Mouse (Mus musculus) spleen, adult 2 months (tissue): ENCODE measurements around the gene Klhl30. TPM values are rescaled to one million over a fixed set of nuclear protein-coding genes. Genes with fewer than 3 reads are reported as not detected.

Experiments
- DNase-seq, 2 experiments: peaks; one replicate each; pipeline versions ENCODE4 v3.0.0 to v3.0.0-alpha.2; 2012 to 2021; ENCODE audit warnings: low spot score in 2 of 2, low read depth in 1 of 2
- H3K27ac ChIP-seq: fragments of 200-500 bp; 2 replicates; pipeline ENCODE4 v1.5.1; 2012; ENCODE audit warnings: low read length, inconsistent platforms; ENCODE audit not compliant: insufficient read depth
- H3K27me3 ChIP-seq: fragments of 200-500 bp; 2 replicates; pipeline ENCODE4 v1.6.1; 2012; ENCODE audit warnings: mild to moderate bottlenecking, moderate library complexity, low read length, inconsistent platforms; ENCODE audit not compliant: control insufficient read depth, insufficient read depth
- H3K36me3 ChIP-seq: fragments of 200-500 bp; 2 replicates; pipeline ENCODE4 v1.6.1; 2012; ENCODE audit warnings: mild to moderate bottlenecking, low read length, inconsistent platforms; ENCODE audit not compliant: control insufficient read depth, insufficient read depth
- H3K4me1 ChIP-seq: fragments of 200-500 bp; 2 replicates; pipeline ENCODE4 v1.6.1; 2011; ENCODE audit warnings: inconsistent platforms; ENCODE audit not compliant: control insufficient read depth, insufficient read depth, insufficient read length
- H3K4me3 ChIP-seq: fragments of 200-500 bp; 2 replicates; pipeline ENCODE4 v1.5.1; 2011; ENCODE audit warnings: mild to moderate bottlenecking, inconsistent platforms; ENCODE audit not compliant: insufficient read depth, insufficient read length; ENCODE audit errors: extremely low read depth
- CTCF ChIP-seq: fragments of 200-500 bp; IDR thresholded peaks from 2 replicates; pipeline ENCODE4 v1.5.1; 2011; ENCODE audit warnings: mild to moderate bottlenecking, inconsistent platforms; ENCODE audit not compliant: insufficient read depth, insufficient read length, insufficient replicate concordance; ENCODE audit errors: extremely low read depth
- POLR2A ChIP-seq: fragments of 200-500 bp; IDR thresholded peaks from 2 replicates; pipeline ENCODE4 v1.6.1; 2011; ENCODE audit warnings: low read depth, low read length, inconsistent platforms
- WGBS: fragments of 180-500 bp; shearing (Covaris S2); methylation state at CpG from one replicate; pipeline ENCODE4 v1.1.7; 2018; 5-methylcytosine and 5-hydroxymethylcytosine counted together
- polyA plus RNA-seq: library from polyadenylated mRNA; depleted of rRNA; stranded (reverse); fragments of >200 nt; gene quantifications from 2 replicates; pipeline ENCODE4 v1.2.3, GENCODE M21; 2012; rRNA removed

Klhl30 gene
- polyA plus RNA-seq, result 0.75 and 0.84 TPM in 2 replicates

- Histone ChIP-seq H3K27me3 (no peaks in the 10 kb centered on the region), H3K4me3 (no peak within 1 kb of the TSS), H3K36me3 (no peaks in the 10 kb centered on the region), H3K27ac (no peak within 1 kb of the TSS), H3K4me1 (no peaks in the 10 kb centered on the region)
- DNase-seq, result no peak
- WGBS, result 44% methylated on average over 4 of the region's 4 CpGs
- TF ChIP-seq POLR2A (no peak), CTCF (no peak)
Observed at GRCm38 (mm10) chr1:91350841-91351240, at the start of gene Klhl30. TSS of gene Klhl30 (plus strand) at chr1:91351016.

DNA sequence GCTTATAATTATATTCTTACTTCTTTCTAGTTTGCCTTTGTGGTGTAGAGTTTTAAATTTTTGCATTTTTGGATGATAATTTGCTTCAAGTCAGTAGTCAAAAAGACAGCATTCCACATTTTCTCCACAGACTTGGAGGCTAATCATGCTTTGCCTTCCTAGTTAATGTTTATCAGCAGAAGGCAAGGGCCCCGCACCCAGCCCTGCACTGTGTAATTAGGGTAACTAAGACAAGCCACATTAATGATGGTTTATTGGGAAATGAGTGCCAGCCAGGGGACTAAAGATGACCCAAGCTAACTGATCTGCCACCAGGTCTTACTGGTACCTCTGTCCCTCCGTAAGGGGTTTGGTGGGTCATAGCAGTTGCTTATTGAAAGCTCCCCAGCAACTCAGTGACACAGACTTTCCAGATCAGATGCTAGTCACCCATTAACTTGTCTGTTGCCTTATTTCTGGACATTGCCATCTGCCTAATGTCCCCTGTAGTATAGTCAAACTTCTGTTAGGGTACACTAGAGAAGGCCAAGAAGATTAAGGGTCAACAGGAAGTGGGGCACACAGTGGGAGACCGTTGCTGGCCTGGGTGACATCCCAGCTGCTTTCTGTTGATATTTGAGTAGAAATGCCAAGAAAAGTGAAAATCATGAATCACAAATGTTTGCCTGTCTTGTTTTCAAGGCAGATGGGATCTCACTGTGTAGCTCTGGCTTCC lies 49.5 kb upstream of the Klhl30 start:
- TF ChIP-seq CTCF, result no peak
- no peak for TF ChIP-seq POLR2A
- Histone ChIP-seq H3K4me3 (no peak overlapping the region), H3K36me3 (peaks cover 14% of the 10 kb centered on the region), H3K27ac (no peak overlapping the region), H3K4me1 (no peaks in the 10 kb centered on the region), H3K27me3 (no peaks in the 10 kb centered on the region)
- DNase-seq, result no peak
- WGBS, result 80% methylated on average over 3 of the region's 3 CpGs

GRCm38 (mm10) chr1:91302021-91302420 lies 48.8 kb upstream of the Klhl30 start:
- no peak for TF ChIP-seq POLR2A
- no peak for TF ChIP-seq CTCF
- Histone ChIP-seq H3K27me3 (no peaks in the 10 kb centered on the region), H3K27ac (no peak overlapping the region), H3K4me3 (no peak overlapping the region), H3K36me3 (peaks cover 15% of the 10 kb centered on the region), H3K4me1 (no peaks in the 10 kb centered on the region)
- no peak for DNase-seq
- 89% methylated on average over 3 of the region's 3 CpGs for WGBS

DNA sequence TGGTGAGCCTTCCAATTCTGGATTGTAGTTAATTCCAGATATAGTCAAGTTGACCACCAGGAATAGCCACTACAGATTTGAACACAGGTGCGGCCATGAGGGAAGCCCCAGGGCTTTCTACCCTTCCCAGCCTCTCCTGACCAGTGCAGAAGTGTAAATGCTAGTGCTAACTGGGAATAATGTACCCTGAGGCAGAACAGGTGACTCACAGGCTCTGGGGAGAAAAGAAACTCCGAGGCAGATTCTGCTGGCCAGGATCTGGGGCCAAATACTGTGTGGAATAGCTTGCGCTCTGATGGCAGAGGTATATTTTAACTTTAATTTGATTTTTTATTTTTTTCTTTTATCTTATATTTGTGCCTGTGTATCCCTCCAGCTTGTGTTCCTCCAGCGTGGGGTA lies 46.2 kb upstream of the Klhl30 start:
- H3K4me1 ChIP-seq, result no peaks in the 10 kb centered on the region
- H3K27ac ChIP-seq, result no peak overlapping the region
- no peak overlapping the region for H3K4me3 ChIP-seq
- H3K36me3 ChIP-seq, result peaks cover 33% of the 10 kb centered on the region
- no peaks in the 10 kb centered on the region for H3K27me3 ChIP-seq
- TF ChIP-seq CTCF (no peak), POLR2A (no peak)
- 95% methylated on average over 4 of the region's 4 CpGs for WGBS
- DNase-seq, result no peak

GRCm38 (mm10) chr1:91309366-91310085 lies 41.3 kb upstream of the Klhl30 start:
- Histone ChIP-seq H3K4me3 (no peak overlapping the region), H3K27me3 (no peaks in the 10 kb centered on the region), H3K36me3 (peaks cover 43% of the 10 kb centered on the region), H3K4me1 (no peaks in the 10 kb centered on the region), H3K27ac (no peak overlapping the region)
- WGBS, result 97% methylated on average over 13 of the region's 13 CpGs
- DNase-seq, result no peak
- TF ChIP-seq POLR2A (no peak), CTCF (no peak)

DNA sequence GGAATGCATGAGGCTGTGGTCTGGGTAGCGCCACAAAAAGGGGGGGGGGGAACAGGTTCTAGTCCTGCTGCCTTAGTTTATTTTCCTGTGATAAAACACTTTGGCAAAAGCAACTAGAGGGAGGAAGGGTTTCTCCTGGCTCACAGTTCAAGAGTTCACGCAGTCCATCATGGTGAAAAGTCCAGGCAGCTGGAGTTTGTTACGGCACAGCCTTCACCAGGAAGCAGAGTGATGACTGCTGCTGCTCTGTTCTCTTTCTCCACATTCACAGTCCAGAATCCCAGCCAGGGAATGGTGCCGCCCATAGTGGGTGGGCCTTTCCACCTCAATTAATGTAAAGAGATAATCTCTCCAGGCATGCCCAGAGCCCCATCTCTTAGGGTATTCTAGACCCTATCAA lies 38.5 kb upstream of the Klhl30 start:
- H3K36me3 ChIP-seq, result peaks cover 31% of the 10 kb centered on the region
- 96% methylated on average over 4 of the region's 4 CpGs for WGBS
- TF ChIP-seq POLR2A (no peak), CTCF (no peak)
- no peaks in the 10 kb centered on the region for H3K27me3 ChIP-seq
- no peak overlapping the region for H3K27ac ChIP-seq
- no peak overlapping the region for H3K4me3 ChIP-seq
- no peak for DNase-seq
- no peaks in the 10 kb centered on the region for H3K4me1 ChIP-seq

GRCm38 (mm10) chr1:91313251-91313650 lies 37.6 kb upstream of the Klhl30 start:
- DNase-seq, result no peak
- Histone ChIP-seq H3K4me1 (no peaks in the 10 kb centered on the region), H3K4me3 (no peak overlapping the region), H3K27me3 (no peaks in the 10 kb centered on the region), H3K36me3 (peaks cover 27% of the 10 kb centered on the region), H3K27ac (no peak overlapping the region)
- WGBS, result 69% methylated on average over 5 of the region's 5 CpGs
- TF ChIP-seq CTCF (no peak), POLR2A (no peak)
